Mouse (Mus musculus) central nervous system, embryonic 14 days (tissue): Measurements from ENCODE around the gene 1700017N19Rik. TPM values are rescaled to one million over a fixed set of nuclear protein-coding genes. Genes with fewer than 3 reads are reported as not detected.

Experiments used
- polyA plus RNA-seq: library from polyadenylated mRNA; depleted of rRNA; stranded (reverse); fragments of >200 nt; gene quantifications from 2 replicates; pipeline ENCODE4 v1.2.3, GENCODE M21; 2012; rRNA removed

1700017N19Rik gene
- 0.06 and 0.09 TPM in 2 replicates for polyA plus RNA-seq

DNA sequence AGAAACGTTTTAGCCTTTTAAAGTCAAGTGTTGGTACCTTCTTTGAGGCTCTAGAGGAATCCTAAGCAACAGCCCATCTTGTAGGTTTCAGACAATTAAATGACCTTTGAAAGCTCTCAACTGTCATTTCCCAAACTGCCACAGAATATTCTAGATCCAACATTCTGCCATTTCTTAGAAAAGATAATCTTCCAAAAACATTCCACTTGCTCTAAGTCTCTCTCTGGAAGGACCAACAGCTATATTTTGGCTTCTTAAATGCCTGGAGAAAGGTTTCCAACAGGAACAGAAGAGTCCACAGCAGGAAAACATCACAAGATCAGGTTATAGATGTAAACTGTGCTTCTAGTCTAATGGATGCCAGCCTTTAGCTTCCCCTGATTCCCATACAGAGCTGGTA is at the start of gene 1700017N19Rik, which contains the start of gene 4930430F08Rik:
TSS of gene 1700017N19Rik (plus strand) at position 162 of the 400 bp plus-strand sequence.
TSS of gene 4930430F08Rik (minus strand) at position 101 of the 400 bp plus-strand sequence.

Other genes starting within 250 kb of the 1700017N19Rik start
- gene Gm4302, start 249.6 kb upstream of the 1700017N19Rik start, polyA plus RNA-seq: not detected in 2 replicates
- not detected in 2 replicates for gene Gm4303, start 244.5 kb upstream of the 1700017N19Rik start, polyA plus RNA-seq
- not detected in 2 replicates for gene Gm4305, start 239.4 kb upstream of the 1700017N19Rik start, polyA plus RNA-seq
- not detected in 2 replicates for gene Gm4307, start 229.1 kb upstream of the 1700017N19Rik start, polyA plus RNA-seq
- gene Gm4312, start 207.9 kb upstream of the 1700017N19Rik start, polyA plus RNA-seq: not detected in 2 replicates
- 8.6 and 9.7 TPM in 2 replicates for gene Tmtc3, start 103.1 kb upstream of the 1700017N19Rik start, polyA plus RNA-seq
- gene Cep290, start 102.9 kb upstream of the 1700017N19Rik start, polyA plus RNA-seq: 5.3 and 5.5 TPM in 2 replicates
- 17.8 and 24.5 TPM in 2 replicates for gene 4930430F08Rik, start 61 bp upstream of the 1700017N19Rik start, polyA plus RNA-seq